Mouse (Mus musculus) forebrain, embryonic 14.5 days (tissue): ENCODE results near the gene Pou2f3. TPM values are rescaled to one million over a fixed set of nuclear protein-coding genes. Genes with fewer than 3 reads are reported as not detected.
A peak's percentile ranks its signal among the peaks of the same experiment; 100 is the strongest.

Experiments used
- ATAC-seq: fragments of 200-750 bp; cut with Nextera tagmentation; 2 replicates; pipeline ENCODE4 v1.8.0; 2017; ENCODE audit warnings: mild to moderate bottlenecking, moderate library complexity
- DNase-seq: peaks from one replicate; pipeline ENCODE4 v3.0.0-alpha.2; 2015; ENCODE audit warnings: low spot score
- H3K27ac ChIP-seq: fragments of 300-500 bp; sonication (generic); 2 replicates; pipeline ENCODE4 v1.5.1; 2014; ENCODE audit warnings: low read depth, mild to moderate bottlenecking, control low read depth, low read length, moderate library complexity
- H3K27me3 ChIP-seq: fragments of 300-500 bp; sonication (generic); replicated peaks from 2 replicates; pipeline ENCODE4 v1.6.1; 2014; ENCODE audit warnings: low read length, control low read depth, mixed read lengths; ENCODE audit not compliant: control insufficient read depth, insufficient read depth
- H3K36me3 ChIP-seq: fragments of 300-500 bp; sonication (generic); 2 replicates; pipeline ENCODE4 v1.6.1; 2014; ENCODE audit warnings: low read length, control low read depth; ENCODE audit not compliant: control insufficient read depth, insufficient read depth
- H3K4me1 ChIP-seq: fragments of 300-500 bp; sonication (generic); 2 replicates; pipeline ENCODE4 v1.6.1; 2014; ENCODE audit warnings: antibody characterized with exemption, low read length, control low read depth; ENCODE audit not compliant: control insufficient read depth, insufficient read depth
- H3K4me2 ChIP-seq: fragments of 300-500 bp; sonication (generic); 2 replicates; pipeline ENCODE4 v1.6.1; 2014; ENCODE audit warnings: mild to moderate bottlenecking, control low read depth, low read length
- H3K4me3 ChIP-seq: fragments of 300-500 bp; sonication (generic); 2 replicates; pipeline ENCODE4 v1.5.1; 2014; ENCODE audit warnings: low read depth, low read length, control low read depth
- H3K9ac ChIP-seq: fragments of 300-500 bp; sonication (generic); 2 replicates; pipeline ENCODE4 v1.6.1; 2014; ENCODE audit warnings: mild to moderate bottlenecking, low read length, control low read depth, moderate library complexity
- H3K9me3 ChIP-seq: fragments of 300-500 bp; sonication (generic); replicated peaks from 2 replicates; pipeline ENCODE4 v1.6.1; 2016; ENCODE audit warnings: low read length, control low read depth, mixed read lengths; ENCODE audit not compliant: control insufficient read depth
- WGBS: fragments of 180-500 bp; shearing (Covaris S2); extraction: QIAGEN DNeasy Blood & Tissue Kit; methylation state at CpG from one replicate; pipeline ENCODE4 v1.1.7; 2014; 5-methylcytosine and 5-hydroxymethylcytosine counted together
- polyA plus RNA-seq: library from polyadenylated mRNA; unstranded; fragments of >200 nt; fragmentation: Nextera tagmentation; extraction: Ambion mirVana; gene quantifications from 2 replicates; pipeline ENCODE4 v1.2.1, GENCODE M21; 2014

Gene Pou2f3
- polyA plus RNA-seq, 1 experiment from 2014 or later, result not detected

- ATAC-seq (no peak), DNase-seq (no peak)
- Histone ChIP-seq H3K9me3 (no peaks in the 10 kb centered on the region), H3K4me1 (peaks cover 10% of the 10 kb centered on the region), H3K27ac (no peak overlapping the region), H3K27me3 (no peaks in the 10 kb centered on the region), H3K4me2 (no peak overlapping the region), H3K9ac (no peak overlapping the region), H3K36me3 (no peaks in the 10 kb centered on the region), H3K4me3 (no peak overlapping the region)
- WGBS, result 93% methylated on average over 3 of the region's 3 CpGs
These were observed 112.2 kb downstream of the Pou2f3 start for GRCm38 (mm10) chr9:43097801-43098557.

- Histone ChIP-seq H3K9me3 (no peaks in the 10 kb centered on the region), H3K27me3 (no peaks in the 10 kb centered on the region)
These were observed 113.8 kb downstream of the Pou2f3 start for GRCm38 (mm10) chr9:43096337-43096736.

DNA sequence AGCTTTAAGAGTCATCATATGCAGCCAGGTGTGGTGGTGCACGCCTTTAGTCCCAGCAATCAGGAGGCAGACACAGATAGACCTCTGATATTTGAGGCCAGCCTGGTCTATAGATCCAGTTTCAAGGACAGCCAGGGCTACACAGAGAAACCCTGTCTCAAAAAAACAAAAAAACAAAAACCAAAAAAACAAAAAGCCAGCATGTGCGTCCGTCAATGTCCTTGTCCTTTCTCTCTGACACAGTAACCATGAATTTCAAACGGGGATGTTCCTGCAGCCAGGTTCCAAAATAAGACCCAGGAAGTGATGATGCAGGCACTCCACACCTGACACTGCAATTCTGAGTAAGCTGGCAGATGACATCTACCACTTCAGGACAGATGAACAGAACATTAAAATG lies 115.3 kb downstream of the Pou2f3 start:
- Histone ChIP-seq H3K27ac (no peak overlapping the region), H3K36me3 (no peaks in the 10 kb centered on the region), H3K27me3 (no peaks in the 10 kb centered on the region), H3K4me2 (no peak overlapping the region), H3K4me3 (no peak overlapping the region), H3K4me1 (no peaks in the 10 kb centered on the region), H3K9ac (no peak overlapping the region), H3K9me3 (no peaks in the 10 kb centered on the region)
- ATAC-seq, result no peak
- WGBS, result 87% methylated on average over 4 of the region's 4 CpGs
- no peak for DNase-seq

More at GRCm38 (mm10) chr9:43096337-43096736, 113.8 kb downstream of the Pou2f3 start:
- ATAC-seq (no peak), DNase-seq (no peak)
- H3K27ac ChIP-seq, result no peak overlapping the region
- no peak overlapping the region for H3K4me2 ChIP-seq
- H3K9ac ChIP-seq, result no peak overlapping the region
- H3K4me3 ChIP-seq, result no peak overlapping the region
- no peaks in the 10 kb centered on the region for H3K36me3 ChIP-seq
- H3K4me1 ChIP-seq, result no peaks in the 10 kb centered on the region

DNA sequence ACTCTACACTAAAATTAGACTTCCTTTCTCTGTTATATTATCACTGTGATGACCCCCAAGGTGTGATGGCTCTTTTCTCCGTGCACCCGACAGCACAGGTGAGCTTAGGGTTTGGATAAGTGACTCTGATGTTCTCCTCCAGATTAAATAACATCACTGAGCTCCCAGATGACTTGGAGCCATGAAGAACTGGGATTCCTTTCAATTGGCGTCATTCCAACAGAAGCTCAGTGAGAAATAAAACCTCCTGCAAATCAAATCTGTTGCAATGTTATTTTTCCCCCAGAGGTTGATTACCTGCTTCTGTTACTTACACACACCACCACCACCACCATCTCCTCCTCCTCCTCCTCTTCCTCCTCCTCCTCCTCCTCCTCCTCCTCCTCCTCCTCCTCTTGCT lies 116.4 kb downstream of the Pou2f3 start:
- H3K27me3 ChIP-seq, result no peaks in the 10 kb centered on the region
- H3K36me3 ChIP-seq, result no peaks in the 10 kb centered on the region
- no peak overlapping the region for H3K27ac ChIP-seq
- no peaks in the 10 kb centered on the region for H3K9me3 ChIP-seq
- H3K4me3 ChIP-seq, result no peak overlapping the region
- H3K9ac ChIP-seq, result no peak overlapping the region
- ATAC-seq (no peak), DNase-seq (peak; percentile 70)
- 78% methylated on average over 3 of the region's 3 CpGs for WGBS
- H3K4me2 ChIP-seq, result no peak overlapping the region
- H3K4me1 ChIP-seq, result no peaks in the 10 kb centered on the region

DNA sequence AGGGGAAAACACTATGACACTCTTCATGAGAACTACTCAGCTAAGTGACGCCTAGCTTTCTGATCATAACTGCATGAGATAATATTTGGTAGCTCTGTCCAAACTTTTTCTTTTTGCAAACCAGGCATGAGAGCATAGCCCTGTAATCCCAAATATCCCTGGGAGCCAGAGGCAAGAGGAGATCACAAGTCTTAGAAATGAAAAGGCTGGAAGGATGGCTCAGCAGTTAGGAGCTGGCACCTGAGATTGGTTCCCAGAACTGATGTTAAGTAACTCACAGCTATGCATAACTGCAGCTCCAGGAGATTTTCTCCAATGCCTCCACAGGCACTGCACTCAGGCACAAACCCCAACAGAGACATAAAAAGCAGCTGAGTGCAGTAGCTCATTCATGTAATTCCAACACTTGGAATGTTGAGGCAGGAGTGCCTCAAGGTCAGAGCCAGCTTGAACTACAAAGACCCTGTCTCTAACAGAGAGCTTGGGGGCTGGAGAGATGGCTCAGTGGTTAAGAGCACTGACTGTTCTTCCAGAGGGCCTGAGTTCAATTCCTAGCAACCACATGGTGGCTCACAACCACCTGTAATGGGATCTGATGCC lies 124.4 kb downstream of the Pou2f3 start:
- no peaks in the 10 kb centered on the region for H3K9me3 ChIP-seq
- no peaks in the 10 kb centered on the region for H3K4me1 ChIP-seq
- ATAC-seq (no peak), DNase-seq (no peak)
- no peak overlapping the region for H3K27ac ChIP-seq
- no peak overlapping the region for H3K9ac ChIP-seq
- H3K4me3 ChIP-seq, result no peak overlapping the region
- 100% methylated on average over 1 of the region's 1 CpGs for WGBS
- H3K36me3 ChIP-seq, result no peaks in the 10 kb centered on the region
- no peak overlapping the region for H3K4me2 ChIP-seq
- H3K27me3 ChIP-seq, result no peaks in the 10 kb centered on the region

DNA sequence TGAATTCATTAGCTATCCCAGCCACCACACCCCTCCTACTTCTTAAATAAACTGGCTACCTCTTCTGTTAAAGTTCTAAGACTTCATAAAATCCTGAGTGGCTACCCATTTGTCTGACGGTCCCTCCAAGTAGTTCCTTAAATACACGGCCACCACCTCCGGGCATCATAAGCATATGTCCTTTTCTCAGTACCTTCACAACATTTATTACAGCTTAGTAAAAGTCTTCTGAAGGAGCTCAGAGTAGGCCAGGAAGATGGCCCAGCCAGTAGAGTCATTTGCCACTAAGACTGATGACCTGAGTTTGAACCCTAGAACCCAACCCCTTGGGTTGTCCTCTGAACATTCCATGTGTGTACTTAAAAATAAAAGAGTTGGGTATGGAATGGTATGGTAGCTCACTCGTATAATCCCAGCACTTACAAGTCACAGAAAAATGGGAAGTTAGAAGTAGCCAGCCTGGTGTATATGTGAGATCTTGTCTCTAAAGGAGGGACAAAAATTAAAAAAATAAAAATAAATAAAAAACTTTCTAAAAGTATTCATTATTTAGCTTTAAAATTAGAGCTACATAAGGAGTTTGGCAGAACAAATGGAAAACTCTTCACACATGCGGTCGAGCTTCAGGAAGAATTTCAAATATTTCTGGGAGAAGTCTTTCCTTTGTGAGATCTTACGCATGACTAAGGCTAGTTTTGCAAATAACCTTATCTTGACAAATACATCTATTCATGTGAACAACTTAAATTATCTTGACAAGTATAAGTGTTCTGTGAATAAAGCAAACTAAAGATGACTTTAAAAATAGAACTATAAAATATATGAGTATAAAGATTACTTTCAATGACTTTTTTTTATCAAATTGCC lies 125.4 kb downstream of the Pou2f3 start:
- WGBS, result 85% methylated on average over 7 of the region's 7 CpGs
- Histone ChIP-seq H3K4me3 (no peak overlapping the region), H3K27me3 (no peaks in the 10 kb centered on the region), H3K4me1 (no peaks in the 10 kb centered on the region), H3K4me2 (no peak overlapping the region), H3K27ac (no peak overlapping the region), H3K9me3 (no peaks in the 10 kb centered on the region), H3K36me3 (no peaks in the 10 kb centered on the region), H3K9ac (no peak overlapping the region)
- no peak for ATAC-seq
- no peak for DNase-seq

GRCm38 (mm10) chr9:43083441-43084055 lies 126.6 kb downstream of the Pou2f3 start:
- no peak overlapping the region for H3K4me3 ChIP-seq
- no peak overlapping the region for H3K27ac ChIP-seq
- no peaks in the 10 kb centered on the region for H3K36me3 ChIP-seq
- no peak overlapping the region for H3K9ac ChIP-seq
- WGBS, result 19% methylated on average over 7 of the region's 7 CpGs
- ATAC-seq, result no peak
- DNase-seq, result no peak
- H3K4me2 ChIP-seq, result no peak overlapping the region
- H3K9me3 ChIP-seq, result no peaks in the 10 kb centered on the region
- no peaks in the 10 kb centered on the region for H3K4me1 ChIP-seq
- no peaks in the 10 kb centered on the region for H3K27me3 ChIP-seq

DNA sequence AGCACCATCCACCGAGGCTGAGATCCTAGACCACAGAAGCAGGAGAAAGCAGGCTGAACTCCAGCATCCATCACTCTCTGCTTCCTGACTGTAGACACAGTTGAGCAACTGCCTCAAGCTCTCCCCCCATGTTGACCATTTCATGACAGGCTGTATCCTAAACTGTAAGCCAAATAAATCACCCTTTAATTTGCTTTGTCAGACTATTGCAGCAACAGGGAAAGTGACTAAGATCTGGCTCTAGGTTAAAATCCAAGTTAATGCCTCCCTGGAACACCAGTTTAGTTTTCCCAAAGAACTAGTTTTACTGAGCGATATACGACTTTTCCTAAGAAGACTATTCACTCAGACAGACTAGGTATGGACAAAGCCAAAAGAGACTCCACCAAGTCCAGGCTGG lies 131.5 kb downstream of the Pou2f3 start:
- Histone ChIP-seq H3K4me1 (no peaks in the 10 kb centered on the region), H3K4me3 (no peak overlapping the region), H3K9ac (no peak overlapping the region), H3K27ac (no peak overlapping the region), H3K9me3 (no peaks in the 10 kb centered on the region), H3K27me3 (no peaks in the 10 kb centered on the region), H3K4me2 (no peak overlapping the region), H3K36me3 (no peaks in the 10 kb centered on the region)
- no peak for ATAC-seq
- 94% methylated on average over 3 of the region's 3 CpGs for WGBS
- DNase-seq, result no peak
